Mouse (Mus musculus) midbrain, embryonic 11.5 days (tissue): ENCODE results near the gene Gosr2. TPM values are rescaled to one million over a fixed set of nuclear protein-coding genes. Genes with fewer than 3 reads are reported as not detected.

Experiments used
- ATAC-seq: fragments of 200-750 bp; cut with Nextera tagmentation; 2 replicates; pipeline ENCODE4 v1.8.0; 2017; ENCODE audit warnings: moderate TSS enrichment, moderate library complexity; ENCODE audit not compliant: low FRiP score
- DNase-seq: peaks from one replicate; pipeline ENCODE4 v3.0.0; 2015; ENCODE audit warnings: low spot score; ENCODE audit errors: missing footprints
- H3K27ac ChIP-seq: fragments of 300-500 bp; sonication (generic); 2 replicates; pipeline ENCODE4 v1.5.1; 2014; ENCODE audit warnings: low read depth, low read length
- H3K27me3 ChIP-seq: fragments of 300-500 bp; sonication (generic); 2 replicates; pipeline ENCODE4 v1.6.1; 2014; ENCODE audit warnings: mild to moderate bottlenecking, low read length, moderate library complexity, mixed read lengths; ENCODE audit not compliant: control insufficient read depth, insufficient read depth
- H3K36me3 ChIP-seq: fragments of 300-500 bp; sonication (generic); 2 replicates; pipeline ENCODE4 v1.6.1; 2014; ENCODE audit warnings: mild to moderate bottlenecking, low read length, moderate library complexity, mixed read lengths; ENCODE audit not compliant: control insufficient read depth, insufficient read depth
- H3K4me1 ChIP-seq: fragments of 300-500 bp; sonication (generic); 2 replicates; pipeline ENCODE4 v1.6.1; 2014; ENCODE audit warnings: low read length; ENCODE audit not compliant: control insufficient read depth, insufficient read depth
- H3K4me2 ChIP-seq: fragments of 300-500 bp; sonication (generic); 2 replicates; pipeline ENCODE4 v1.6.1; 2014; ENCODE audit warnings: mild to moderate bottlenecking, moderate library complexity
- H3K4me3 ChIP-seq: fragments of 300-500 bp; sonication (generic); 2 replicates; pipeline ENCODE4 v1.5.1; 2014; ENCODE audit warnings: low read depth, low read length
- H3K9ac ChIP-seq: fragments of 300-500 bp; sonication (generic); 2 replicates; pipeline ENCODE4 v1.6.1; 2014; ENCODE audit warnings: low read length
- H3K9me3 ChIP-seq: fragments of 300-500 bp; sonication (generic); 2 replicates; pipeline ENCODE4 v1.6.1; 2016; ENCODE audit warnings: low read length; ENCODE audit not compliant: control insufficient read depth
- WGBS: fragments of 180-500 bp; shearing (Covaris S2); extraction: QIAGEN DNeasy Blood & Tissue Kit; methylation state at CpG from one replicate; pipeline ENCODE4 v1.1.7; 2014; 5-methylcytosine and 5-hydroxymethylcytosine counted together
- polyA plus RNA-seq: library from polyadenylated mRNA; unstranded; fragments of >200 nt; fragmentation: Nextera tagmentation; extraction: Ambion mirVana; gene quantifications from 2 replicates; pipeline ENCODE4 v1.2.1, GENCODE M21; 2014

Gene Gosr2
- 87.8 and 90.9 TPM in 2 replicates for polyA plus RNA-seq

GRCm38 (mm10) chr11:103697565-103698176 lies at the start of gene Gosr2:
Gene Gosr2, minus strand, starts transcription at chr11:103697898.
- Histone ChIP-seq H3K27me3 (no peaks in the 10 kb centered on the region), H3K9ac (peak within 1 kb of the TSS; percentile 79), H3K4me3 (peak within 1 kb of the TSS; percentile 94), H3K4me2 (peak within 1 kb of the TSS; percentile 67), H3K4me1 (peaks cover 4% of the 10 kb centered on the region; the same call in 1 of the 2 replicates), H3K36me3 (no peaks in the 10 kb centered on the region), H3K9me3 (no peaks in the 10 kb centered on the region), H3K27ac (peak within 1 kb of the TSS; percentile 89)
- DNase-seq (peak; percentile 99), ATAC-seq (peak; percentile 96)
- under 1% methylated on average over 57 of the region's 57 CpGs for WGBS

- Histone ChIP-seq H3K4me1 (no peaks in the 10 kb centered on the region), H3K27ac (no peak overlapping the region), H3K4me3 (no peak overlapping the region), H3K4me2 (no peak overlapping the region), H3K27me3 (no peaks in the 10 kb centered on the region; the same call in 1 of the 2 replicates), H3K9me3 (no peaks in the 10 kb centered on the region), H3K9ac (no peak overlapping the region), H3K36me3 (no peaks in the 10 kb centered on the region)
- WGBS = 84% methylated on average over 19 of the region's 19 CpGs
- no peak for ATAC-seq
- no peak for DNase-seq
Measured at GRCm38 (mm10) chr11:103735046-103735781, 37.5 kb upstream of the Gosr2 start.

GRCm38 (mm10) chr11:103734411-103735045 lies 36.8 kb upstream of the Gosr2 start:
- H3K9me3 ChIP-seq = no peaks in the 10 kb centered on the region
- no peaks in the 10 kb centered on the region; the same call in 1 of the 2 replicates for H3K27me3 ChIP-seq
- no peak overlapping the region for H3K9ac ChIP-seq
- H3K4me3 ChIP-seq = no peak overlapping the region
- WGBS = 83% methylated on average over 5 of the region's 5 CpGs
- no peak for ATAC-seq
- H3K36me3 ChIP-seq = no peaks in the 10 kb centered on the region
- DNase-seq = no peak
- H3K27ac ChIP-seq = no peak overlapping the region
- no peak overlapping the region for H3K4me2 ChIP-seq
- no peaks in the 10 kb centered on the region for H3K4me1 ChIP-seq

- 91% methylated on average over 2 of the region's 2 CpGs for WGBS
- Histone ChIP-seq H3K27ac (no peak overlapping the region), H3K4me1 (no peaks in the 10 kb centered on the region), H3K36me3 (no peaks in the 10 kb centered on the region), H3K4me2 (no peak overlapping the region), H3K9ac (no peak overlapping the region), H3K9me3 (no peaks in the 10 kb centered on the region), H3K4me3 (no peak overlapping the region), H3K27me3 (no peaks in the 10 kb centered on the region; the same call in 1 of the 2 replicates)
- ATAC-seq (no peak), DNase-seq (no peak)
Measured at GRCm38 (mm10) chr11:103733961-103734360, 36.3 kb upstream of the Gosr2 start.

- H3K4me3 ChIP-seq = no peak overlapping the region
- no peaks in the 10 kb centered on the region for H3K9me3 ChIP-seq
- H3K4me2 ChIP-seq = no peak overlapping the region
- 69% methylated on average over 4 of the region's 4 CpGs for WGBS
- no peaks in the 10 kb centered on the region; the same call in 1 of the 2 replicates for H3K27me3 ChIP-seq
- ATAC-seq = no peak
- no peak overlapping the region for H3K27ac ChIP-seq
- H3K4me1 ChIP-seq = no peaks in the 10 kb centered on the region
- DNase-seq = no peak
- H3K9ac ChIP-seq = no peak overlapping the region
- no peaks in the 10 kb centered on the region for H3K36me3 ChIP-seq
Measured at GRCm38 (mm10) chr11:103733069-103733468, 35.4 kb upstream of the Gosr2 start.

- no peak overlapping the region for H3K4me3 ChIP-seq
- ATAC-seq (no peak), DNase-seq (no peak)
- no peaks in the 10 kb centered on the region for H3K9me3 ChIP-seq
- no peaks in the 10 kb centered on the region for H3K36me3 ChIP-seq
- WGBS = 82% methylated on average over 7 of the region's 7 CpGs
- H3K27me3 ChIP-seq = no peaks in the 10 kb centered on the region
- H3K9ac ChIP-seq = no peak overlapping the region
- H3K27ac ChIP-seq = no peak overlapping the region
- no peaks in the 10 kb centered on the region for H3K4me1 ChIP-seq
- H3K4me2 ChIP-seq = no peak overlapping the region
Measured at GRCm38 (mm10) chr11:103732306-103732705, 34.6 kb upstream of the Gosr2 start.

GRCm38 (mm10) chr11:103731594-103731993 lies 33.9 kb upstream of the Gosr2 start:
- Histone ChIP-seq H3K36me3 (no peaks in the 10 kb centered on the region), H3K9ac (no peak overlapping the region), H3K27me3 (no peaks in the 10 kb centered on the region), H3K27ac (no peak overlapping the region), H3K4me1 (no peaks in the 10 kb centered on the region), H3K9me3 (no peaks in the 10 kb centered on the region), H3K4me2 (no peak overlapping the region), H3K4me3 (no peak overlapping the region)
- WGBS = 91% methylated on average over 9 of the region's 9 CpGs
- no peak for ATAC-seq
- no peak for DNase-seq

GRCm38 (mm10) chr11:103729282-103729985 lies 31.7 kb upstream of the Gosr2 start:
- no peak for ATAC-seq
- Histone ChIP-seq H3K9ac (no peak overlapping the region), H3K4me1 (no peaks in the 10 kb centered on the region)

More at GRCm38 (mm10) chr11:103729282-103729985, 31.7 kb upstream of the Gosr2 start:
- DNase-seq = no peak
- Histone ChIP-seq H3K36me3 (no peaks in the 10 kb centered on the region), H3K27me3 (no peaks in the 10 kb centered on the region), H3K9me3 (no peaks in the 10 kb centered on the region), H3K4me2 (no peak overlapping the region), H3K27ac (no peak overlapping the region), H3K4me3 (no peak overlapping the region)
- 77% methylated on average over 9 of the region's 9 CpGs for WGBS
